Mouse (Mus musculus) liver, postnatal 0 days (tissue): ENCODE measurements around the gene Acaa1a. TPM values are rescaled to one million over a fixed set of nuclear protein-coding genes. Genes with fewer than 3 reads are reported as not detected.

Experiments
- ATAC-seq: fragments of 200-750 bp; cut with Nextera tagmentation; 2 replicates; pipeline ENCODE4 v1.8.0; 2017; ENCODE audit warnings: mild to moderate bottlenecking, moderate library complexity
- DNase-seq: peaks from one replicate; pipeline ENCODE4 v3.0.0-alpha.2; 2016
- H3K27ac ChIP-seq: fragments of 300-500 bp; sonication (generic); 2 replicates; pipeline ENCODE4 v1.5.1; 2014; ENCODE audit warnings: antibody characterized with exemption, moderate library complexity, mild to moderate bottlenecking, low read depth
- H3K27me3 ChIP-seq: fragments of 300-500 bp; sonication (generic); 2 replicates; pipeline ENCODE4 v1.6.1; 2014; ENCODE audit warnings: low read length, control low read depth, mixed read lengths; ENCODE audit not compliant: insufficient read depth
- H3K36me3 ChIP-seq: fragments of 300-500 bp; sonication (generic); replicated peaks from 2 replicates; pipeline ENCODE4 v1.6.1; 2014; ENCODE audit warnings: mild to moderate bottlenecking, control low read depth, low read length, moderate library complexity, mixed read lengths; ENCODE audit not compliant: insufficient read depth
- H3K4me1 ChIP-seq: fragments of 300-500 bp; sonication (generic); 2 replicates; pipeline ENCODE4 v1.6.1; 2014; ENCODE audit warnings: antibody characterized with exemption, mild to moderate bottlenecking, control low read depth; ENCODE audit not compliant: insufficient read depth
- H3K4me2 ChIP-seq: fragments of 300-500 bp; sonication (generic); 2 replicates; pipeline ENCODE4 v1.6.1; 2014; ENCODE audit warnings: low read depth, mild to moderate bottlenecking, low read length, moderate library complexity, mixed read lengths
- H3K4me3 ChIP-seq: fragments of 300-500 bp; sonication (generic); 2 replicates; pipeline ENCODE4 v1.5.1; 2014; ENCODE audit warnings: low read depth, low read length
- H3K9ac ChIP-seq: fragments of 300-500 bp; sonication (generic); replicated peaks from 2 replicates; pipeline ENCODE4 v1.6.1; 2014; ENCODE audit warnings: mild to moderate bottlenecking, moderate library complexity
- H3K9me3 ChIP-seq: fragments of 300-500 bp; sonication (generic); 2 replicates; pipeline ENCODE4 v1.6.1; 2016; ENCODE audit warnings: mild to moderate bottlenecking, control low read depth, low read length, mixed read lengths
- CTCF ChIP-seq: sonication (generic); IDR thresholded peaks from 2 replicates; pipeline ENCODE4 v1.5.1; 2016; ENCODE audit warnings: antibody characterized with exemption, low read depth
- EP300 ChIP-seq: IDR thresholded peaks from 2 replicates; pipeline ENCODE4 v1.6.1; 2016; ENCODE audit warnings: antibody characterized with exemption, low read depth, mild to moderate bottlenecking
- WGBS: fragments of 180-500 bp; shearing (Covaris S2); extraction: QIAGEN DNeasy Blood & Tissue Kit; methylation state at CpG from one replicate; pipeline ENCODE4 v1.1.7; 2014; ENCODE audit not compliant: insufficient replicate concordance; 5-methylcytosine and 5-hydroxymethylcytosine counted together
- polyA plus RNA-seq: library from polyadenylated mRNA; unstranded; fragments of >200 nt; fragmentation: Nextera tagmentation; extraction: Ambion mirVana; gene quantifications from 2 replicates; pipeline ENCODE4 v1.2.1, GENCODE M21; 2015

The Acaa1a gene
- polyA plus RNA-seq, 1 experiment from 2014 or later = 132 TPM

GRCm38 (mm10) chr9:119335571-119335970 lies 3.9 kb upstream of the Acaa1a start:
- DNase-seq (no peak), ATAC-seq (no peak)
- Histone ChIP-seq H3K36me3 (peaks cover 16% of the 10 kb centered on the region; the same call in 1 of the 2 replicates), H3K9me3 (no peaks in the 10 kb centered on the region), H3K4me2 (no peak overlapping the region), H3K4me1 (peaks cover 25% of the 10 kb centered on the region), H3K27me3 (no peaks in the 10 kb centered on the region), H3K4me3 (no peak overlapping the region), H3K27ac (0 out of 2 replicates have a peak overlapping the region, but pooled peaks have one; percentile 61), H3K9ac (no peak overlapping the region)
- no peak for TF ChIP-seq EP300
- TF ChIP-seq CTCF = no peak
- WGBS = 79% methylated on average over 4 of the region's 4 CpGs

GRCm38 (mm10) chr9:119337842-119338241 lies 1.6 kb upstream of the Acaa1a start:
- ATAC-seq (no peak), DNase-seq (no peak)
- H3K36me3 ChIP-seq = peaks cover 16% of the 10 kb centered on the region; the same call in 1 of the 2 replicates
- no peaks in the 10 kb centered on the region for H3K9me3 ChIP-seq
- no peak overlapping the region for H3K4me3 ChIP-seq
- H3K27ac ChIP-seq = no peak overlapping the region
- TF ChIP-seq EP300 = no peak
- TF ChIP-seq CTCF = no peak
- H3K9ac ChIP-seq = no peak overlapping the region
- no peak overlapping the region for H3K4me2 ChIP-seq
- WGBS = 95% methylated on average over 14 of the region's 14 CpGs
- H3K4me1 ChIP-seq = peaks cover 33% of the 10 kb centered on the region
- no peaks in the 10 kb centered on the region for H3K27me3 ChIP-seq

- 77% methylated on average over 3 of the region's 3 CpGs for WGBS
- Histone ChIP-seq H3K27me3 (no peaks in the 10 kb centered on the region), H3K9ac (no peak overlapping the region), H3K36me3 (peaks cover 16% of the 10 kb centered on the region; the same call in 1 of the 2 replicates), H3K4me1 (peaks cover 39% of the 10 kb centered on the region), H3K27ac (no peak overlapping the region), H3K4me3 (no peak overlapping the region), H3K4me2 (no peak overlapping the region), H3K9me3 (no peaks in the 10 kb centered on the region)
- DNase-seq (no peak), ATAC-seq (no peak)
- TF ChIP-seq EP300 (no peak), CTCF (no peak)
These were observed 1.1 kb upstream of the Acaa1a start for GRCm38 (mm10) chr9:119338350-119338749.

- H3K4me3 ChIP-seq = peak overlapping the region; percentile 90
- no peaks in the 10 kb centered on the region for H3K9me3 ChIP-seq
- peak overlapping the region; percentile 94 for H3K4me2 ChIP-seq
- DNase-seq (no peak), ATAC-seq (no peak)
- no peaks in the 10 kb centered on the region for H3K27me3 ChIP-seq
- peaks cover 39% of the 10 kb centered on the region for H3K4me1 ChIP-seq
- H3K9ac ChIP-seq = peak overlapping the region; percentile 92
- no peak for TF ChIP-seq EP300
- no peak for TF ChIP-seq CTCF
- 46% methylated on average over 7 of the region's 7 CpGs for WGBS
- H3K27ac ChIP-seq = peak overlapping the region; percentile 97; the same call in 1 of the 2 replicates
- H3K36me3 ChIP-seq = peaks cover 23% of the 10 kb centered on the region; the same call in 1 of the 2 replicates
These were observed 370 bp upstream of the Acaa1a start for GRCm38 (mm10) chr9:119339106-119339505.

- no peaks in the 10 kb centered on the region for H3K9me3 ChIP-seq
- ATAC-seq = no peak
- WGBS = 2% methylated on average over 8 of the region's 8 CpGs
- peak overlapping the region; percentile 92 for H3K9ac ChIP-seq
- H3K4me3 ChIP-seq = peak overlapping the region; percentile 90
- TF ChIP-seq CTCF (no peak), EP300 (no peak)
- H3K36me3 ChIP-seq = peaks cover 30% of the 10 kb centered on the region; the same call in 1 of the 2 replicates
- H3K4me1 ChIP-seq = peaks cover 34% of the 10 kb centered on the region
- DNase-seq = no peak
- peak overlapping the region; percentile 97 for H3K27ac ChIP-seq
- H3K27me3 ChIP-seq = no peaks in the 10 kb centered on the region
- H3K4me2 ChIP-seq = peak overlapping the region; percentile 94
These were observed 720 bp downstream of the Acaa1a start for GRCm38 (mm10) chr9:119340212-119340580.

- TF ChIP-seq EP300 (peak; percentile 60; the same call in 1 of the 2 replicates), CTCF (no peak)
- peaks cover 35% of the 10 kb centered on the region; the same call in 1 of the 2 replicates for H3K36me3 ChIP-seq
- peak; percentile 93 for ATAC-seq
- peak; percentile 89 for DNase-seq
- H3K27ac ChIP-seq = peak within 1 kb of the TSS; percentile 97
- H3K9ac ChIP-seq = peak within 1 kb of the TSS; percentile 92
- H3K4me2 ChIP-seq = peak within 1 kb of the TSS; percentile 94
- no peaks in the 10 kb centered on the region for H3K9me3 ChIP-seq
- H3K27me3 ChIP-seq = no peaks in the 10 kb centered on the region
- 2% methylated on average over 68 of the region's 68 CpGs for WGBS
- H3K4me1 ChIP-seq = peaks cover 34% of the 10 kb centered on the region
- peak within 1 kb of the TSS; percentile 90 for H3K4me3 ChIP-seq
These were observed 1.7 kb downstream of the Acaa1a start, which contains the start of gene Myd88 for GRCm38 (mm10) chr9:119340909-119341816. TSS of gene Myd88 (minus strand) at chr9:119341411.
